Mouse (Mus musculus): Measurements from ENCODE around the gene Mug1. TPM values are rescaled to one million over a fixed set of nuclear protein-coding genes. Genes with fewer than 3 reads are reported as not detected.
"Not testable (repeated sequence)": the region's sequence is repeated elsewhere in the genome, so short reads cannot be mapped to it uniquely, and the experiment has no call there.

The Mug1 gene
- polyA plus RNA-seq (2014; fragmentation: Nextera tagmentation; extraction: Ambion mirVana): not detected in 2 replicates

DNA sequence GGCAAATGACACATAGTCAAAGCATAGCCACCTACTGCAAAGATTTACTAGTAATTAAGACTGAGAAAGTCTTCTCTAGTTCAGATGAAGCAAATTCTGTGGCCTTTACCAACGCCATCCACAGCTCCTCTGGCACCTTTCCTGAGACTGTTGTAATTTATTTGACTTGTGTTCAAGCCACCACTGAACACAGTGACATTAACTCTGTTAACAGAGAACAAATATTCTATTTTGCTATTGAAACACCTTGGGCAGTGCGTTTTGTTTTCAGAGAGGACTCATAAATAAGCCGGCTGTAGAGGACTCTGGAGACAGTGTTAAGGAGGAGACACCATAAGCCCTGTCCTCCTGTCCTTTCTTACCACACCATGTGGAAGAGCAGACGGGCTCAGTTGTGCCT is at the start of gene Mug1:
Gene Mug1, plus strand, starts transcription at position 271 of the 400 bp plus-strand sequence.
- not testable (repeated sequence) for H3K9ac ChIP-seq (ENCODE audit: low read length); H3K4me2 ChIP-seq (ENCODE audit: low read length); H3K27ac ChIP-seq (ENCODE audit: low read depth); H3K4me3 ChIP-seq (ENCODE audit: low read depth, low read length); ATAC-seq (replicated peaks; ENCODE audit: low FRiP score, low TSS enrichment, low read depth); DNase-seq (ENCODE audit: low spot score); H3K36me3 ChIP-seq (ENCODE audit: control insufficient read depth, insufficient read depth, low read length); H3K27me3 ChIP-seq (replicated peaks; ENCODE audit: control insufficient read depth, insufficient read depth, low read length); H3K4me1 ChIP-seq (replicated peaks; ENCODE audit: control insufficient read depth, insufficient read depth, low read length); H3K9me3 ChIP-seq (ENCODE audit: control insufficient read depth, low read length)
- WGBS: 76% methylated on average over 4 of the region's 4 CpGs

DNA sequence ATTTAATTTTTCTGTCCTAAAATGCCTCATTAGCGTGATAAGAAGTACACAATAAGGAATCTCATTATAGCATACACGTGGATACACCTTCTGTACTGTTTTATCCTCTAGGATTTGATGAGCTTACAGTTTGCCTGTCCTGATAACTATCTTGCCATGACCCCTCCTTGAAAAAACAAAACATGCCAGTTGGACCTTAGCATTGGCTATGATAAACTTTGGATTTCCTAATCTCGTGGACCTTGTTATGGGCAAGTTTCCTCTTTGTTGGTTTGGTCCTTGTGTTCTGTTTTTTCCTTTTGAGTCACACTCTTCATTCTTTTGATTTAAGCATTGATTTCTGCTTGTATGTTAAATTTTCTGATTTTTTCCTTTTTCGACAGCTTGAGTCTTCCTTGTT is 10.3 kb upstream of the Mug1 start:
- no peak for DNase-seq (ENCODE audit: low spot score)
- Histone ChIP-seq H3K27me3 (replicated peaks; ENCODE audit: control insufficient read depth, insufficient read depth, low read length) (no peaks in the 10 kb centered on the region), H3K9me3 (ENCODE audit: control insufficient read depth, low read length) (no peaks in the 10 kb centered on the region), H3K9ac (ENCODE audit: low read length) (no peak overlapping the region), H3K36me3 (ENCODE audit: control insufficient read depth, insufficient read depth, low read length) (no peaks in the 10 kb centered on the region), H3K4me1 (replicated peaks; ENCODE audit: control insufficient read depth, insufficient read depth, low read length) (no peaks in the 10 kb centered on the region), H3K4me3 (ENCODE audit: low read depth, low read length) (no peak overlapping the region), H3K4me2 (ENCODE audit: low read length) (no peak overlapping the region), H3K27ac (ENCODE audit: low read depth) (no peak overlapping the region)
- WGBS: 76% methylated on average over 4 of the region's 4 CpGs
- no peak for ATAC-seq (replicated peaks; ENCODE audit: low FRiP score, low TSS enrichment, low read depth)

- 0 out of 2 replicates have a peak, but pooled peaks cover 2% of the 10 kb centered on the region for H3K9me3 ChIP-seq (ENCODE audit: control insufficient read depth, low read length)
These were observed 2.0 kb upstream of the Mug1 start for GRCm38 (mm10) chr6:121836361-121836760.

DNA sequence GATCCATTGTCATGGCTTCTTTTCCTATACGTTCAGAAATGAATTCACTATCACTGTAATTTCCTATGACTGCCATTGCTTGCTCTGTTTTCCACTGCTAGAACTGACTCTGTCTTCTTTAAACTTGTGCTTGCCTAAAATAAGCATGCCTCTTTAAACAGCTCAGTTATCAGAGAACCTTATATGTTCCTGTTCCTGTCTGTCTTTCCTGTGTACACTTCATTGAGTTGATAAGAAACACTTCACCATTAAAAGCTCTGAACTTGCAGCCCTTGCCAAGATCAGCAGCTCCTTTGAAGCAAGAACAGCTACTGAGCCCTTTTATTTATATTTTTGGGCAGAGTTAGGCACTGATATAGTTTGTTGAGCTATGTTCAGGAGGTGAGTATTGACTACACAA is 10.0 kb downstream of the Mug1 start:
- DNase-seq (ENCODE audit: low spot score): no peak
- Histone ChIP-seq H3K27me3 (replicated peaks; ENCODE audit: control insufficient read depth, insufficient read depth, low read length) (no peaks in the 10 kb centered on the region), H3K4me2 (ENCODE audit: low read length) (no peak overlapping the region), H3K27ac (ENCODE audit: low read depth) (no peak overlapping the region), H3K4me1 (replicated peaks; ENCODE audit: control insufficient read depth, insufficient read depth, low read length) (no peaks in the 10 kb centered on the region), H3K9me3 (ENCODE audit: control insufficient read depth, low read length) (no peaks in the 10 kb centered on the region), H3K36me3 (ENCODE audit: control insufficient read depth, insufficient read depth, low read length) (no peaks in the 10 kb centered on the region), H3K9ac (ENCODE audit: low read length) (no peak overlapping the region), H3K4me3 (ENCODE audit: low read depth, low read length) (no peak overlapping the region)
- ATAC-seq (replicated peaks; ENCODE audit: low FRiP score, low TSS enrichment, low read depth): no peak
- WGBS: 38% methylated on average over 1 of the region's 1 CpGs

More at GRCm38 (mm10) chr6:121836361-121836760, 2.0 kb upstream of the Mug1 start:
- no peak overlapping the region for H3K27ac ChIP-seq (ENCODE audit: low read depth)
- H3K27me3 ChIP-seq (replicated peaks; ENCODE audit: control insufficient read depth, insufficient read depth, low read length): no peaks in the 10 kb centered on the region
- no peak overlapping the region for H3K4me2 ChIP-seq (ENCODE audit: low read length)
- no peak overlapping the region for H3K9ac ChIP-seq (ENCODE audit: low read length)
- no peaks in the 10 kb centered on the region for H3K36me3 ChIP-seq (ENCODE audit: control insufficient read depth, insufficient read depth, low read length)
- no peak for DNase-seq (ENCODE audit: low spot score)
- H3K4me3 ChIP-seq (ENCODE audit: low read depth, low read length): no peak overlapping the region
- no peak for ATAC-seq (replicated peaks; ENCODE audit: low FRiP score, low TSS enrichment, low read depth)
- no peaks in the 10 kb centered on the region for H3K4me1 ChIP-seq (replicated peaks; ENCODE audit: control insufficient read depth, insufficient read depth, low read length)
- whole genome bisulfite sequencing: 82% methylated on average over 1 of the region's 1 CpGs

Other genes with a start within 250 kb of the Mug1 start
- gene A2m, start 203.2 kb upstream of the Mug1 start, polyA plus RNA-seq (2014; fragmentation: Nextera tagmentation; extraction: Ambion mirVana): 0.71 and 0.80 TPM in 2 replicates
- not detected in 2 replicates for gene Gm7298, start 105.6 kb upstream of the Mug1 start, polyA plus RNA-seq (2014; fragmentation: Nextera tagmentation; extraction: Ambion mirVana)
- gene Mug2, start 168.2 kb downstream of the Mug1 start, polyA plus RNA-seq (2014; fragmentation: Nextera tagmentation; extraction: Ambion mirVana): not detected in 2 replicates